Mouse (Mus musculus): ENCODE measurements around the gene Sgo2a.

- TF ChIP-seq POLR2A (IDR thresholded peaks at IDR 0.05; ENCODE audit: borderline replicate concordance, insufficient read depth, low read length), result no peak
- TF ChIP-seq CTCF (IDR thresholded peaks at IDR 0.05; ENCODE audit: borderline replicate concordance, insufficient read depth, low read depth, low read length), result no peak
Measured at GRCm38 (mm10) chr1:58029636-58030117, 33.9 kb downstream of the Sgo2a start, which contains the start of gene Aox1.

Data from cerebellum, adult 2 months (tissue).